Mouse (Mus musculus) frontal cortex, adult (tissue): ENCODE results near the gene Dpf1.

ENCODE experiments used
- ATAC-seq: cut with Nextera tagmentation; 2 replicates; pipeline ENCODE4 v1.9.2; 2017; ENCODE audit warnings: mild to moderate bottlenecking, moderate library complexity, mixed read lengths; ENCODE audit not compliant: low TSS enrichment

The Dpf1 gene

DNA sequence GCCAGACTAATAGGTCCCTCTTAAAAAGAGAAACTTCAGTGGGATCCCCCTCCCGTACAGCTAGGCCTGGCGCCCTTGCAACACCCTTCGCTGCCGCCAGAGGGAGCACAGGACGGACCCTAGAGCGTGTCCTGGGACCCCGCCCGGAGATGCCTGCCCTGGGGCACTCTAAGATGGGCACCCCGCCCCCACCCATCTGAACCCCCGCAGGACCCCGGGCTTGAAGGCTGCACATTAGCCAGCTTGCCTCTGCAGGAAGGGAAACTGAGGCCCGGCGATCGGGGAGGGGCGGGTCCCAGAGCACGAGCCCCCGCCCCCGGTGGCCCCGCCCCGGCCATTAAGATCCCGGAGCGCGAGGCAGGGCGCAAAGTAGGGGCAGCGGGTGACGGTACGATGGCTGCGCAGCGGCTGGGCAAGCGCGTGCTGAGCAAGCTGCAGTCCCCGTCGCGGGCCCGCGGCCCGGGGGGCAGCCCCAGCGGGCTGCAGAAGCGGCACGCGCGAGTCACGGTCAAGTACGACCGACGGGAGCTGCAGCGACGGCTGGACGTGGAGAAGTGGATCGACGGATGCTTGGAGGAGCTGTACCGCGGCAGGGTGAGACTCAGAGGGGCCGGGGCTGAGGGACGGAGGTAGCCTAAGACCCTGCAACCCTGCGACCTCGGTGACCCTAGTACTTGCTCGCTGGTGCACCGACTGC, 14.7 kb upstream of the Dpf1 start, which contains the start of gene Ppp1r14a:
Gene Ppp1r14a (plus strand): TSS at position 367 of the 697 bp plus-strand sequence.
- no peak for ATAC-seq

DNA sequence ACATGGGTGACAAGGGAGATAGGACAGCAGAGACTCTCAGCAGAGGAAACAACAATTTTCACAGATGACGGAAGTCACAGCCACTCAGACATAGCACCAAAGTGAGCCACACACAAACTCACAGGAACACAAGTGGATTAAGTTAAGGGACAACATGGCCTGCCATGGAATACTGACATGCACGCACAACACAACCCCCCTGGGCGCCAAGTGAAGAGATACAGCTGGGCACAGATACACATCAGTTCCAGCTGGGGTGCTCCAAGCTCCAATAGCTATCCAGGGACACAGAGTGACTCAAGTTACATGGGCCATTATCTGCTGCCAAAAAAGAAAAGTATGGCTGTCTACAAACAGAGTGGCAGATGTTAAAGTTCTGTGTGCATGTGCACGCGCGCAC, 13.9 kb upstream of the Dpf1 start:
- ATAC-seq, result no peak

DNA sequence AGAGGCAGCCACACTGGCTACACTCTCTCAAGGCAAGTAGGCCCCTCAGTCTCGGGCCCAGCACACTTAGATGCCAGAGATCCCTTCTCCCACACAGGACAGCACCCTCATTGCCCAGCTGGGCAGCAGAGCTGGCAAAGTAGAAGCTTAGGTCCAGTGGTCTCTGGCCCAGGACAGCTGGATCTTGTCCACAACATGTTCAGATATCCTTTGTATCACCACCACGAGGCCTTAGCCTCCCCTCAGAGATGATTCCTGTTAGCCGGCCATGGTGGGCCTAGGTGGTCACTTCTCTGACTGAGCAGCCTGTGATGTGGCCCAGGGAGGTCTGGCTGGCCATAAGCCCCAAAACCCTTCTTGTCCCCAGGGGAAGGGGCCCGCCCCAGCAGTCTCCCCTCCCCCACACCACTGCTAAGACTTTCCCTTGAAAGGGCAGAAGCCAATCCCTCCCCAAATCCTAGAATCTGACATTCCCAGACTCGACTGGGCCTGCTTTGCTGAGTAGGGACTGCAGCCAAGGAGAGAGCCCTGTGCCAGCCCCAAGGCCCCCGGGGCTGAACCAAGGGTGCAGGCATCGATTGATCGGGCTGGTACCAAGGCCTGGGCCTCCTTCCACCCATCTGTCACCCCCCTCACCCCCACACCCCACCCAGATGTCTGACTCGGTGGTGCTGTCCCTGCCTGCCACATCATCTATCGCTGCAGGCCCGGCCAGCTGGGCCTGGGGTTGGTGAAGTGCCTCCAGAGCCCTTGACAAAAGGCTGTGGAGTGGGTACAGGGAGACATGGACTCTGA, 12.9 kb upstream of the Dpf1 start:
- peak; percentile 38; the same call in 1 of the 2 replicates for ATAC-seq

DNA sequence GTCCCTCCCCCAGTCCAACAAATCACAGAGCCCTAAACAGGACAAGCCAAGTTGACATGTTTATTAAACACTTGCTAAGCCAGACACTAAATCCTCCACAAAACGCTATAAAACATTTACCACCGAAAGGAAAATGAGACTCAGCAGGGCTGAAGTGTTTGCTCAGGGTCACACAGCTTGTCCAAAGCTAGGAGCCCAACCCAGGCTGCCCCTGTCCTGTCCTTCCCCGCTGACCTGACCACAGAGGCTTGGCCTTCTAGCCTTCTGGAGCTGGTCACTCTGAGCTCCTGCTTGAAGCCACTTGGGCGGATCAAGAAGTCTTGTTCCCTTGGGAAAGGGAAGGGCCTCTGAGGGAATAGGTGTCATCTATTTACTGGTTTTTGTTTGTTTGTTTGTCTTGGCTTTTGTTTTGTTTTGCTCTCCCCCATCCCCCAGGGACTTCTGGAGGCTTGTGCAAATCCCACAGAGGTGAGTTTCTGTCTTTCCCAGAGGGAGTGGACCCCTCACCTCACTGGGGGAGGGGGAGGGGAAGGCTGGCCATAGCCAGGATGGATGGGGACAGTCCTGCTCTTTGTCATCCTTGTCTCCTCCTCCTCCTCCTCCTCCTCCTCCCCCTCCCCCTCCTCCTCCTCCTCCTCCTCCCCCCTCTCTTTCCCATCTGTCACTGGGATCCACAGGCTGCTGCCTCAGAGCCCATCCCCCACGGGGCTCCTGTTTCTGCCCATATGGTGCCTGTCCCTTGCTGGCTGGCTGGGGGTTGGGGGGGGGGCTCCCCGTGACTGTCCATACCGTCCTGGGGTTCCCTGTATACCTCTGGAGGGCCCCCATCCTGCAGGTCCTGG, 11.9 kb upstream of the Dpf1 start:
- no peak for ATAC-seq

DNA sequence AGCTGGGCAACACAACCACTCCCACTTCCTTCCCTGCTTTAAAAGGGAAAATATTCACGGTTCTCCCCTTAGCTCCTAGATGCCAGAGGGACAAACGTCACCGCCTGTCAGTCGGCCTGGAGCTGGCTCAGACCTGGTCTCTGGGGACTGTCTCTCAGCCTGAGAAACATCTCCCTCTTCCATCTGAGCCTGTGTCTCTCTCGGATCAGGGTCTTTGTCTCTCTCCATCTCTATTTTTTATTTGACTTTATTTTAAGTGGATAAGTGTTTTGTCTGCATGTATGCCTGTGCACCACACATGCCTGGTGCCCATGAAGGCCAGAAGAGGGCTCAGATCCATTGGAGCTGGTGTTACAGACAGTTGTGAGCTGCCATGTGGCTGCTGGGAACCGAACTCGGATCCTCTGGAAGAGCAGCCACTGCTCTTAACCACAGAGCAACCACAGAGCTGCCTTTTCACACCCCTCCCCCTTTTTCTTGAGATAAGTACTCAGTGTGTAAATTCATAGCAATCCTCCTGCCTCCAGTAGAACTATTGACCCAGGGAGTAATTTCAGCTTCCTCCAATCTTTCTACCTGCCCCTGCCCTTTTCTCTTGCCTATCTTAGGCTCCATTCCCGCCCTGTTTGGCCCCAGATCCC, 11.2 kb upstream of the Dpf1 start:
- no peak for ATAC-seq

DNA sequence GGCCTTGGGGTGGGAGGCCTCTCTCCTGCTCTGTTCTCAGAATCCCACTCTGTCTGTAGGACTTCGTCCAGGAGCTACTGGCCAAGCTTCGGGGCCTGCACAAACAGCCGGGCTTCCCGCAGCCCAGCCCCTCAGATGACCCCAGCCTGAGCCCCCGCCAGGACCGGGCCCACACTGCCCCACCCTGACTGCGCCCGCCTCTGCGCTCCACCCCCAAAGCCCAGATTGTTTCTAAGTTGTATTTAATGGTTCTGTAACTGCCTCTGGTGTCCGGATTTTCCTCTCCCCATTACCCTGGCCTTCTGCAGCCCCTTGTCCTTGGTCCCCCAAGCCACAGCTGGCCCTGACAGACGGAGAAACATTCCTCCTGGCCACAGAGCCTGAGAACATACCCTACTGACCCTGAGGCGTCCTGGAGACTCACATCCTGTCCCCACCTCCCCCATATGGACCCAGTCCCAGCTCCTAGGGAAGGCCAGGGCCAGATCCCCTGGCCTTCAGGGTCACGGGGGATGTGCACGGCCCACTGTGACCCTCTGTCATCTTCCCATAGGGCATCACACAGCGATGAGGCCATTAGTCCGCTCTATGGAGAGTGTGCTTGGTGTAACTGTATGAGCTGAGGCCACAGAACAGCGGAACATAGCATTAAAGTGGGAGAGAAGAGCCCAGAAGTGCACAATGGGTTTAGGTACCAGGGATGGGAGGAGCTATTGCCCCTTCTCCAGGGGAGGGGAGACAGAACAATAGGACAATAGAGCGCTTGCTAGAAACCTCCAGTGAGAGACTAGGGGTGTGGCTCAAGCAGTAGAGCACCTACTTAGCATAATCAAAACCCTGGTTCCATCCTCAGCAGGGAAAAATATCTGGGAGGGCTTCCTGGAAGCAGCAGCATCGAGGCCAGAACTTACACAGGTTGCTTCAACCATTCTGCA, 10.4 kb upstream of the Dpf1 start:
- peak; percentile 39; the same call in 1 of the 2 replicates for ATAC-seq

DNA sequence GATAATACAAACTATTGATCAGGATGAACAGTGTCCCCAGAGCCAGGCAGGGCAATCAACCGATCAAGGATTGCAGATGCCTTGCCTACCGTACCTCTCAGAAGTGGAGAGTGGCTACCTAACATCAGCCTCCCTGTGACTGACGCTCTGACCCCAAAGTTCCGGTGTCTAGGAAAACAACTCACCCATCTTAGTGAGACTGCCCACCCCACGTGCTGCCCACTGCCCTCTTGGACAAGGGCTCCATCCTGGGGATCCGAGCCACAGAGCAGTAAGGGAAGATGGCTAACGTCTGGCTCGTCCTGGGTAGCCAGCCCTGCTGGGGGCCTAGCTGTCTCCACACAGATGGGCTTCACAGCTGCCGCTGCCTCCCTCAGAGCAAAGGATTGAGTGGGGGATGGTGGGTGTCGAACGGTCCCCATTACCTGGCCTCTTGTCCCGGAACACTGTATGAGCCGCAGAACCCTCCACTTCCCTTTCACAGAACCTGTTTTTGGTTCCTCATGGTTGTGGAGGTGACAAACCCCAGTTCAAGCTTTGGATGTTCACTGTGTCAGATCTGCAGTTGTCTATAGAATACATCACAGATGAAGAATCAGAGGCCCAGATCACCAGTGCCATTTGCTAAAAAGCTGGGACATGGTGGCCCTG, 9.5 kb upstream of the Dpf1 start:
- no peak for ATAC-seq

DNA sequence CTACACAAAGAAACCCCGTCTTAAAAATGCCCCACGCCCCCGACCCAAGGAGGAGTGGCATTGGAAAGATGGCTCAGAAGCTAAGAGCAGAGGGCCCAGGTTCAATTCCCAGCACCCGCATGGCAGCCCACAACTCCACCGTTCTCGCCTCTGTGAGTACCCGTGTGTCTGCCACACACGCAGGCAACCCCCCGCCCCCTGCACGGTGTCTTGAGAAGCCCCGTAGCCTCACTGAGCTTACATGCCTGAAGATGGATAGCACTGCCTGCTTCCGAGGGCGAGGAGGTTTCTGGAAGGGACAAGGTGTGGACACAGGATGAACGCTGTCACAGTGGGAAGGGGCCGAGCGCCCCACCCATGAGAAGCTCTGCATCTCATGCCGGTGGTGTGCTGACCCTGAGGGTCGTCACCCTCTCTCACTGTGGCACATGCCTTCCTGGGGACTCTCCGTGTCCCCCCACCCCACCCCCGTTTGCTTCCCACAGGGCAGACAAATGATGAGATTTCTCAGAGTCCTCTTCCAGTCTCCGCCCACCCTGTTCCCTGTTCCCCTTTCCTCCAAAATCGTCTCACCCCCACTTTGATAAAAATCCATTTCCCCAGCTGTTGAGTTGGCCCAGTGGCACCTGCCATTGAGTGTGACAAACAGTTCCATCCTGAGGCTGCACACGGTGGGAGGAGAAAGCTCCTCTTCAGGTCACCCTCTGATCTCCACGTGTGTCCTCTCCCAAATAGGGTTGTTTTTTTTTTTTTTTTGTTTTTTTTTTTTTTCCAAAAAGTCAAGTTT, 7.7 kb upstream of the Dpf1 start:
- ATAC-seq, result no peak

DNA sequence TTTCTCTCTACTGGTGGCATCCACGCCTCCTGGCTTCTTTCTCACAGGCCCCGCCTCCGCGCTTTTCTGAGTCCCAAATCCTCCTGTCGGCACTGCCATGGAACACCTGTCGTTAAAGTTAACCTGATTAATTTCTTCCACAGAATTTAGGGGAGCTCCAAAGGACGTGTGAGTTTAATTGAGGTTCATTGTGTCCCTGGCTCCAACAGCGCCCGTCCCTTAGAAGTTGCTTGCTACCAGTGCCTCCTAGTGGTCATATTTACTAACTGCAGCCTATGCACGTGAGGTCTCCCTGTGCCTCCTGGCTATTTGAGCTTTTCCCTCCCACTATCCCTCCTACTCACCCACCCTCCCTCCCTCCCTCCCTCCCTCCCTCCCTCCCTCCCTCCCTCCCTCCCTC, 6.8 kb upstream of the Dpf1 start:
- ATAC-seq, result no peak

DNA sequence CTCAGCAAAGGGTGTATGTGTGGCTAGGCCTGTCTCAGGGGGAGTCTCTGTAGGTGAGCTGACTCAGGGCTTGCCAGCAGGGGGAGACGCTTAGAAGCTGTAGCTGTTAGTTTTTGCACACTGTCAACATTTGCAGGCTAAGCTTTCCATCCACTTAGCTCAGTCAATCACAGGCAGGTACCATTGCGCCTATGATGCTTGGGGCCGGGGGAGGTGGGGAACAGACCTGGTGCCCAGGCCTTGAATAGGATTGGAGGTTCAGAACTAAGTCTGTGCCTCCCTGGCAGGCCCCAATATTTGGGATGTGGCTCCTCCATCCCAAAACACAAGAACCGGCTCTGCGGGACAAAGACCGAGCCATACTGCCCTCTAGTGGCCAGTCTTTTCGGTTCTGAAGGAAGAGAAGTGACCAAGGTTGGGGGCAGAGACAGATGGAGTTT, 2.6 kb upstream of the Dpf1 start:
- ATAC-seq, result peak; percentile 20; the same call in 1 of the 2 replicates

DNA sequence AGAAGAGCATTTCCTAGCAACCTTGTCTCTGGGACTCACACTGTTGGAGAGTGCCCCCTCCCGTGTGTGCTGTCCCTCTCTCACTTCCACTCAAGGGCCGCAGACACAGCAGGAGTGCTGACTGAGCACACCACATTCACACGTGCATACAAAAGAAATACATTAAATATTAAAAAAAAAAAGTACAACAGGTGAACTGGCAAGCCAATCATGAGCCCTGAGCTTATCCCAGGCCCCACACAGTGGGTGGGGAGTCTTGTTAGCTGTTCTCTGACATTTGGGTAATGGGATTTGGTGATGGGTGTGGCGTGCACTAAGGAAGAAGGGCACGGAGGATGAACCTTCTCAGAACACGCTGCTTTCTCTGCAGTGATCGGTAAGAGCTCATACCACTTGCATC, 1.1 kb upstream of the Dpf1 start:
- ATAC-seq, result no peak

DNA sequence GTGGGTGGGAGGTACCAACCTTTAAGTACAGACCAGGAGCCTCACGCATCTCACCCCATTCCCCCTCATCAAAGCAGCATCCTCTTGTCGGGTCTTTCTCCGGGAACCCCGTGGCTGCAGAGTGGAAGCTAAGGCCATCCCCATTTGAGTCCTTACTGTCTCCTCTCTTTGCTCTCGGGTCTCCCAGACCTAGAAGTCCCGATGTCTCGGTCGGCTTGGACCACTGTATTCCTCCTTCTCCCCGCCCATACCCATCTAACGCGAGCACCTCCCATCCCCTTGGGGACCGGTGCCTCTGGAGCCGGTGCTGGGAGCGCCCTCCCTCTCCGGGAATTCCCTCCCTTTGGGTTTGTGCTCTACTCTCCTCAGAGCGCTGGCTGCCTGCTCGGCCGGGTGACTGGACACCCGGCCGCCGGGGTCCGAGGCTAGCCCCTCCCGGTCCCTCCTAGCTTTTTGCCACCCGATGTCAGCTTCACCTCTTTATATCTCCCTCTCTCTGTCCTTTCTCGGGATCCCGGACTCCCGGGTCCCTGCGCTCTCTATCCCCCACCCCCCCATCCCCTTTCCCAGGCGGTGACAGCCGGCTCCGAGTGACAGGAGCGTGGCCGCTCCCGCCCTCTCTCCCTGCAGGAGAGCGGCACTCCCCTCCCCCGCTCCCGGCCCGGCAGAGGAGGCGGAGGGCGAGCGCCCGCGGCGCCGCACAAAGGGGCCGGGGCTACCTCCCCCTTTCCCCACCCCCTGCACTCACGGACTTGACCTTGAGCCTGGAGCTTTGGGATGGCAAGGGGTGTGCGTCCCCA, 912 bp downstream of the Dpf1 start:
- no peak for ATAC-seq

DNA sequence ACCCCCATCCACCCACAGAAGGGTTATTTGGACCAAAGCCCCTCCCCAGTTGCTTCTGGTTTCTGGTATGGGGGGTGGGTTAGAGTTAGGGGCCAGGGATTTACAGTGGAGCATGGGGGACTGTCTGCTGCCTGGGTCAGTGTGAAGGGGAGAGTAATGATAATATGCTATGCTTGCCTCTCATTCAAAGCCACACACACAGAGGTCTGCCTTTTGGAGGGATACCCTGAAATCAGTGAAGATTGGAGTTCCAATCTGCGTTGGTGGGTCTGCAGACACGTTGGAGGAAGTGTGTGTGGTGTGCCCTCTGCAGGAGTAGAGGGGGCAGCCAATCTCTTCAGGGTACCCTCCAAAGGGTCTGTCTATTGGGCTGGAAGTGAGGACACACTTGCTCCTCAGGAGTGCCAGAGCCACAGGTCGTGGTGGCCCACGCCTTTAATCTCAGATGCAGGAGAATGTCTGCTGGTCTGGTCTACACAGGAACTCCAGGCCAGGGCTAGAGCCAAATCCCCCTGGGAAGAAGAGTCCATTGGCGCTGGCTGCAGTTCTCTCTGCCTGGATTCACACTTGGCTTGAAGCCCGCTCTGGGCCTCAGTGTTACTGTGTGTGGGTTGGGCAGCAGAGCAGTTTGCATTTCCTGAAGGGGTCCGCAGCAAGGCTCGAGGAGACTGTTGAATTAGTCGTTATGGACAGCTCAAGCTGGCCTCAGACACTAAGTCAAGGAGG, 1.7 kb downstream of the Dpf1 start:
- ATAC-seq, result no peak

DNA sequence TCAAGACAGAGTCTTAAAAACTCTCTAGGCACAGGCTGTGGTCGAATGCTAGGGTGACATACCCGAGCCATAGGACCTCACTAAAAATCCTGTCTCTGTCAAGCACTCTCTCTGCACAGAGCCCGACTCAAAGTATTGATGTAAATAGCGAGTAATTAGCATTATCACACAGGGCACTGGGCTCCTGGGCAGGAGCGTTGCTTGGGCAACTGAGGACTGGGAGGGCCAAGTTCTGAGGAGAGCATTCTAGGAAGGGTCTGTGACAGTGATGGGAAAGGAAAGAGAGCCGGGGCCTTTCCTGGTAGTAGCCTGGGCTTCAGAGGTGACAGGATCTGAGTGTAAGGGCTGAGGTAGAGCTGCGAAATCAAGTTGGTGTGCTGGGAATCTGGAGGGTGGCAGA, 2.4 kb downstream of the Dpf1 start:
- ATAC-seq, result no peak

DNA sequence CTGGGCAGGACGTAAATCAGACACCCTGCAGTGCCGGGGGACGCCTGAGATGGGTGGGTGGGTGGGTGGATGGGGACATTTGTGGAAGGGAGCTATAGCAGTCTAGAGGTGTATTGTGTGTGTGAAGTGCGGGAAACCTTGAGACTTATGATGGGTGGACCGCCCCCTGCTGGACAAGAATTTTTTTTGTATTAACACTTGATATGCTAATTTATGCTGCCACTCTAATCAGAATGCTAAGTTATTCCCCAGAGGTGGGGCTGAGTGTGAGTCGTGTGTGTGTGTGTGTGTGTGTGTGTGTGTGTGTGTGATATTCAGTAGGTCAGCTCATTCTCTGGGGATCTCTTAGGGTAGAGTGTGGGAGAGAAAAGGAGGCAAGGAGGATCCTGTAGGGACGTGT, 2.9 kb downstream of the Dpf1 start:
- ATAC-seq, result no peak

DNA sequence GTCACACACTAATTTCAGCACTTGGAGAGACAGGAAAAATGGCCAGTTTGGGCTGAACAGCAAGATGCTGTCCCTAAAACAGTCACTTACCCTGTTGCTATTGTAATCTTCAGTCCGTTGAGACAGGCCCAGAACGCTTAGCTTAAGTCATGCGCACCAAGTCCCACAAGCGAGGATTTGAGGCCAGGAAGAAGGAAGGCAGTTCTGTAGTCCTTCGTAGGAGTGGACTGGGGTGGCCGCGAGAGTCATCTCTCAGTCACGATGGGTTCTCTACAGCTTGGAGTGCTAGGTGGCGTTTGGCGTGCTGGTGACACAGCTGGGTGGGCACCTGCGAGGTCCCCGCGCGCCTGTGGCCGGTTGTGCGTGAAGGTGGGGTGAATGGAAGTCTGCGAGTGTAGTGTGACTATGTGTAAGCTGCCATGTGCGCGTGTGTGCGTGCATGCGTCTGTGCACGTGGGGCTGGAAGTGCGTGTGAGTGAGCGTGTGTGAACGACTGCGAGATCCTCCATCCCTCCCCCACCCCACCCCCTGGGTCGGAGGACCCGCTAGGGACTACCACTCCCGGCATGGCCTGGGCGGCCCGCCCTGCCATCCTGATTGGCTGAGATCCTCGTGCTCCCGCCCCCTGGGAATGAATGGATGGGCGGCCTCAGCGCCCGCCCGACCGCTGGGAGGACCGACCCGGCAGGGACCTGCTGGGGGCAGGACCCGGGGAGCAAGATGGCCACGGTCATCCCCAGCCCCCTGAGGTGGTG, 3.8 kb downstream of the Dpf1 start:
- peak; percentile 62 for ATAC-seq

DNA sequence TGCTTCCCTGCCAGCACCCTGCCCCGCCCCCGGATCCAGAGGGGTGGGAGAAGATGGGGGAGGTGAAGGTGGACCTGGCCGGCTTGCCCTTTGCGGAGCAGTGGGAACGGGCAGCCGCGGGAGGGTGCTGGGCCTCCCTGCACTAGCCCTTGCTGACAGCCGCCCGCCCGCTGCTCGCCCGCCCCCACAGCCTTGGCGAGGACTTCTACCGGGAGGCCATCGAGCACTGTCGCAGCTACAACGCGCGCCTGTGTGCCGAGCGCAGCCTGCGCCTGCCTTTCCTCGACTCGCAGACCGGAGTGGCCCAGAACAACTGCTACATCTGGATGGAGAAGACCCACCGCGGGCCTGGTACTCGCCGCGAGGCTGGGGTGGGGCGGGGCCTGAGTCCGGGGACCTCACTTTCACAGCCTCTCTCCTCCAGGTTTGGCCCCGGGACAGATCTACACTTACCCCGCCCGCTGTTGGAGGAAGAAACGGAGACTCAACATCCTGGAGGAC, 5.5 kb downstream of the Dpf1 start:
- ATAC-seq, result no peak
